Mouse (Mus musculus) liver, embryonic 13.5 days (tissue): ENCODE results near the gene Epn2. TPM values are rescaled to one million over a fixed set of nuclear protein-coding genes. Genes with fewer than 3 reads are reported as not detected.

Experiments used
- ATAC-seq: fragments of 200-750 bp; cut with Nextera tagmentation; 2 replicates; pipeline ENCODE4 v1.8.0; 2017; ENCODE audit warnings: low read depth, mild to moderate bottlenecking, moderate number of reproducible peaks, moderate library complexity
- DNase-seq: peaks from one replicate; pipeline ENCODE4 v3.0.0; 2022
- H3K27ac ChIP-seq: fragments of 300-500 bp; sonication (generic); 2 replicates; pipeline ENCODE4 v1.5.1; 2015; ENCODE audit warnings: moderate library complexity, mild to moderate bottlenecking, inconsistent platforms
- H3K27me3 ChIP-seq: fragments of 300-500 bp; sonication (generic); 2 replicates; pipeline ENCODE4 v1.6.1; 2015; ENCODE audit warnings: mild to moderate bottlenecking, inconsistent platforms
- H3K36me3 ChIP-seq: fragments of 300-500 bp; sonication (generic); 2 replicates; pipeline ENCODE4 v1.6.1; 2015; ENCODE audit warnings: mild to moderate bottlenecking, inconsistent platforms
- H3K4me1 ChIP-seq: fragments of 300-500 bp; sonication (generic); replicated peaks from 2 replicates; pipeline ENCODE4 v1.6.1; 2015; ENCODE audit warnings: inconsistent platforms
- H3K4me2 ChIP-seq: fragments of 300-500 bp; sonication (generic); 2 replicates; pipeline ENCODE4 v1.6.1; 2015; ENCODE audit warnings: inconsistent platforms, mild to moderate bottlenecking, moderate library complexity
- H3K4me3 ChIP-seq: fragments of 300-500 bp; sonication (generic); replicated peaks from 2 replicates; pipeline ENCODE4 v1.5.1; 2015; ENCODE audit warnings: mild to moderate bottlenecking, inconsistent platforms
- H3K9ac ChIP-seq: fragments of 300-500 bp; sonication (generic); 2 replicates; pipeline ENCODE4 v1.6.1; 2015; ENCODE audit warnings: mild to moderate bottlenecking, inconsistent platforms
- H3K9me3 ChIP-seq: fragments of 300-500 bp; sonication (generic); replicated peaks from 2 replicates; pipeline ENCODE4 v1.6.1; 2016; ENCODE audit warnings: inconsistent platforms
- WGBS: fragments of 180-500 bp; shearing (Covaris S2); methylation state at CpG from one replicate; pipeline ENCODE4 v1.1.7; 2015; ENCODE audit not compliant: insufficient replicate concordance; 5-methylcytosine and 5-hydroxymethylcytosine counted together
- polyA plus RNA-seq: library from polyadenylated mRNA; unstranded; fragments of >200 nt; fragmentation: Nextera tagmentation; extraction: Ambion mirVana; gene quantifications from 2 replicates; pipeline ENCODE4 v1.2.1, GENCODE M21; 2015

The Epn2 gene
- polyA plus RNA-seq, 1 experiment from 2014 or later, result 2.5 TPM

- peaks cover 7% of the 10 kb centered on the region; the same call in 1 of the 2 replicates for H3K4me1 ChIP-seq
- H3K4me2 ChIP-seq, result no peak overlapping the region
- H3K27me3 ChIP-seq, result peaks cover 22% of the 10 kb centered on the region
- H3K9me3 ChIP-seq, result no peaks in the 10 kb centered on the region
- WGBS, result 61% methylated on average over 2 of the region's 2 CpGs
- H3K36me3 ChIP-seq, result no peaks in the 10 kb centered on the region
- no peak overlapping the region for H3K9ac ChIP-seq
- DNase-seq, result no peak
- no peak for ATAC-seq
- H3K4me3 ChIP-seq, result no peak overlapping the region
- no peak overlapping the region for H3K27ac ChIP-seq
Measured at GRCm38 (mm10) chr11:61564566-61564965, 14.9 kb downstream of the Epn2 start.

DNA sequence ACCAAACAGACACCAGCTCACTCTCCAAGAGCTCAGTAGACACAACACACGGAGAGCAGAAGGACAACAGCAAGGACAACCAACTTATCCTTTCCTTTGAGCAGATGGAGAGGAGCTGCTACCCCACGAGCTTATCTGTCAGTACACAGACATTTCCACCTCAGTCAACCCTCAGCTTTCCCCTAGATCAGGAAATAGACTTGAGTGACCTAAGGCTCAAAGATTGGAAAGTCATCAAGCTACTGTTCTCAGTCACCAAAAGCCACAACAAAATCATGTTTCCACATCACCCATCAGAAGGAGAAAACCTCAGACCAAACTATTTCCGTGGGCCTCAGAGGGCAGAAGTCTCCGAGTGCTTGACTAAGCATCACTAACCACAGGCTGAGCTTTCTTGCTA, 15.5 kb downstream of the Epn2 start:
- DNase-seq (no peak), ATAC-seq (no peak)
- no peak overlapping the region for H3K27ac ChIP-seq
- no peak overlapping the region for H3K9ac ChIP-seq
- H3K4me2 ChIP-seq, result no peak overlapping the region
- no peaks in the 10 kb centered on the region for H3K36me3 ChIP-seq
- H3K27me3 ChIP-seq, result peaks cover 22% of the 10 kb centered on the region
- no peak overlapping the region for H3K4me3 ChIP-seq
- 12% methylated on average over 4 of the region's 4 CpGs for WGBS
- peaks cover 7% of the 10 kb centered on the region; the same call in 1 of the 2 replicates for H3K4me1 ChIP-seq
- H3K9me3 ChIP-seq, result no peaks in the 10 kb centered on the region

DNA sequence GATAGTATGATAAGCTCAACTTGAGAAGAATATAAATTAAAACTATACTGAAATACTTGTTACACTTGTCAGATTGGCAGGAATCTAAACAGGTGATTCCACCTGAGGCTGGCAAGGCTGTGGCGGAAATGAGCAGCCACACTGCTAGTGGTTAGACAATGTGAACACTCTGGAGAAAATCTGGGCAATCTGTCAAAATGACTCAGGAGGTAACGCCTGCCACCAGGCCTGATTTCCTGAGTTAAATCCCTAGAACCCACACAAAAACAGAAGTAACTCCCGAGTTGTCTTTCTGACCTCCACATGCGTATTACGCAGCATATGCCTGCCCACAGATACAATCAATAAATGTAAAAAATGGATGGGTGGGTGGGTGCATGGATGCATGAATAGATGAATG, 17.1 kb downstream of the Epn2 start:
- DNase-seq, result no peak
- H3K4me2 ChIP-seq, result no peak overlapping the region
- 21% methylated on average over 5 of the region's 5 CpGs for WGBS
- no peaks in the 10 kb centered on the region for H3K36me3 ChIP-seq
- ATAC-seq, result no peak
- H3K4me1 ChIP-seq, result peaks cover 7% of the 10 kb centered on the region; the same call in 1 of the 2 replicates
- H3K9me3 ChIP-seq, result no peaks in the 10 kb centered on the region
- no peak overlapping the region for H3K4me3 ChIP-seq
- peaks cover 22% of the 10 kb centered on the region for H3K27me3 ChIP-seq
- no peak overlapping the region for H3K27ac ChIP-seq
- H3K9ac ChIP-seq, result no peak overlapping the region

- ATAC-seq, result no peak
- 66% methylated on average over 5 of the region's 5 CpGs for WGBS
Measured at GRCm38 (mm10) chr11:61559572-61559971, 19.9 kb downstream of the Epn2 start.

DNA sequence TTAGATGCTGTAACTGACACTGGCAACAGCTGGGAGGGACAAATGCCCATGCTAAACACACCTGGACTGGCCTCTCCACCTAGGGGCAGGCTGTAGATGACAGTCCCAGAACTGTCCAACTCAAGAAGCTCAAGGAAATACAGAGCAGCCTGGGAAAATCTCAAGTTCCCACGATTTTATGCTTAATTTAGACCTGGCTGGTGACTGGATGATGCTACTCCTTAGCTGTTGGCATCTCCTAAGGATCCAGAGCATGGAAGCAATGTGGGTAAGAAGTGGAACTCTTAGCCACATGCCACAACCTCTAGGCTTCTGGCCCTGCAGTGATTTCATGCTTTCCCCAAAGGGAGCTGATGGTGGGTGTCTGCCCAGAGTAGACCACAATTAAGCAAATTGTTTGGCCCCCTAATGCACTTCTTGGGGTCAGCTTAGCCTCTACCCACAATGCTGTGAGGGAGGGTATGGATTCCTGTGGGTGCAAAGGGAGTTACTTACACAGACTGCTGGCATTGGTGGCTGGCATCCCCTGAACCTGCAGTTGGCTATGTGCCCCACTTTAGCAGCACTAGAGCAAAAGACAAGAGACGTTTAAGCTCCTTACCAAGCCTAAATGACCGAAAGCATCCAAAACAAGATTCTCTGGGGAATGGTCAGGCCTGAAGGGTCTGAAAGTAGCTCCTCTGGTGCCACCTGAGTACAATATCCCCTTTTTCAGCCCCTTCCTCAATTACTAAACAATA, 26.3 kb downstream of the Epn2 start:
- Histone ChIP-seq H3K9me3 (no peaks in the 10 kb centered on the region), H3K4me1 (no peaks in the 10 kb centered on the region), H3K36me3 (no peaks in the 10 kb centered on the region), H3K4me2 (no peak overlapping the region), H3K27ac (no peak overlapping the region), H3K9ac (no peak overlapping the region), H3K27me3 (peaks cover 18% of the 10 kb centered on the region), H3K4me3 (no peak overlapping the region)
- DNase-seq (no peak), ATAC-seq (no peak)
- WGBS, result 46% methylated on average over 3 of the region's 3 CpGs

More at GRCm38 (mm10) chr11:61559572-61559971, 19.9 kb downstream of the Epn2 start:
- DNase-seq, result no peak
- Histone ChIP-seq H3K4me2 (no peak overlapping the region), H3K9me3 (no peaks in the 10 kb centered on the region), H3K4me1 (peaks cover 7% of the 10 kb centered on the region; the same call in 1 of the 2 replicates), H3K27me3 (peaks cover 7% of the 10 kb centered on the region), H3K36me3 (no peaks in the 10 kb centered on the region), H3K4me3 (no peak overlapping the region), H3K27ac (no peak overlapping the region), H3K9ac (no peak overlapping the region)

GRCm38 (mm10) chr11:61550631-61551030, 28.9 kb downstream of the Epn2 start:
- H3K27ac ChIP-seq, result no peak overlapping the region
- DNase-seq, result no peak
- H3K9me3 ChIP-seq, result no peaks in the 10 kb centered on the region
- H3K4me3 ChIP-seq, result no peak overlapping the region
- H3K4me1 ChIP-seq, result no peaks in the 10 kb centered on the region
- H3K27me3 ChIP-seq, result peaks cover 18% of the 10 kb centered on the region
- H3K4me2 ChIP-seq, result no peak overlapping the region
- 0 out of 2 replicates have a peak, but pooled peaks cover 5% of the 10 kb centered on the region for H3K36me3 ChIP-seq
- no peak for ATAC-seq
- H3K9ac ChIP-seq, result no peak overlapping the region

- Histone ChIP-seq H3K9me3 (no peaks in the 10 kb centered on the region), H3K4me3 (no peak overlapping the region), H3K4me1 (no peaks in the 10 kb centered on the region), H3K36me3 (peaks cover 10% of the 10 kb centered on the region; the same call in 1 of the 2 replicates), H3K4me2 (no peak overlapping the region), H3K9ac (no peak overlapping the region), H3K27ac (no peak overlapping the region), H3K27me3 (peaks cover 10% of the 10 kb centered on the region; the same call in 1 of the 2 replicates)
- no peak for DNase-seq
- WGBS, result 59% methylated on average over 4 of the region's 4 CpGs
- ATAC-seq, result no peak
Measured at GRCm38 (mm10) chr11:61547710-61548109, 31.8 kb downstream of the Epn2 start.

- H3K36me3 ChIP-seq, result peaks cover 10% of the 10 kb centered on the region; the same call in 1 of the 2 replicates
- H3K27me3 ChIP-seq, result peaks cover 6% of the 10 kb centered on the region; the same call in 1 of the 2 replicates
- ATAC-seq (no peak), DNase-seq (no peak)
- no peak overlapping the region for H3K4me2 ChIP-seq
- H3K9me3 ChIP-seq, result no peaks in the 10 kb centered on the region
- H3K4me3 ChIP-seq, result no peak overlapping the region
- WGBS, result 74% methylated on average over 10 of the region's 10 CpGs
- no peaks in the 10 kb centered on the region for H3K4me1 ChIP-seq
- no peak overlapping the region for H3K9ac ChIP-seq
- no peak overlapping the region for H3K27ac ChIP-seq
Measured at GRCm38 (mm10) chr11:61546452-61546851, 33.0 kb downstream of the Epn2 start.

DNA sequence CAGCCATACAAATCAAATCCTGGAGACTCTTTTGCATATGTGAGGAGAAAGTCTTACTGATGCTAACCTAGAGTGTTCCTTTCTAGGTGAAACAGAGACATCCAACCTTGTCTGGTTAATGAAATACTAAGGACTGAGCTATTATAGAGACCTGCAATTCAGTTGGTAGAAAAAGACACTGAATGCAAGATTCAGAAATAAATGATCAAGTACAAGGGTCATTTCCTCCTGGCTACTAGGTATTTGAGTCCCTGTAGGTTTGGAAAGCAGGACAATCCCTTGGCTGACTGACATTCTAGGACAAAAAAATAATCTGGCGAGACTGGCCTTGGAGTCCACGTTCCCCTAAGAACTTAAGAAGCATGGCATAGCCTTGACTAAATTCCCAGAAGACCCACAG, 33.9 kb downstream of the Epn2 start:
- ATAC-seq (no peak), DNase-seq (no peak)
- Histone ChIP-seq H3K27me3 (peaks cover 3% of the 10 kb centered on the region; the same call in 1 of the 2 replicates), H3K4me1 (no peaks in the 10 kb centered on the region; the same call in 1 of the 2 replicates), H3K4me2 (no peak overlapping the region), H3K9me3 (no peaks in the 10 kb centered on the region), H3K9ac (no peak overlapping the region), H3K4me3 (no peak overlapping the region), H3K36me3 (peaks cover 10% of the 10 kb centered on the region; the same call in 1 of the 2 replicates), H3K27ac (no peak overlapping the region)
- WGBS, result 64% methylated on average over 2 of the region's 2 CpGs

- Histone ChIP-seq H3K9me3 (no peaks in the 10 kb centered on the region), H3K27ac (no peak overlapping the region), H3K27me3 (no peaks in the 10 kb centered on the region), H3K4me1 (no peaks in the 10 kb centered on the region; the same call in 1 of the 2 replicates), H3K4me2 (no peak overlapping the region), H3K9ac (no peak overlapping the region), H3K4me3 (no peak overlapping the region), H3K36me3 (peaks cover 10% of the 10 kb centered on the region; the same call in 1 of the 2 replicates)
- WGBS, result 66% methylated on average over 2 of the region's 2 CpGs
- no peak for DNase-seq
- ATAC-seq, result no peak
Measured at GRCm38 (mm10) chr11:61541106-61541505, 38.4 kb downstream of the Epn2 start.

DNA sequence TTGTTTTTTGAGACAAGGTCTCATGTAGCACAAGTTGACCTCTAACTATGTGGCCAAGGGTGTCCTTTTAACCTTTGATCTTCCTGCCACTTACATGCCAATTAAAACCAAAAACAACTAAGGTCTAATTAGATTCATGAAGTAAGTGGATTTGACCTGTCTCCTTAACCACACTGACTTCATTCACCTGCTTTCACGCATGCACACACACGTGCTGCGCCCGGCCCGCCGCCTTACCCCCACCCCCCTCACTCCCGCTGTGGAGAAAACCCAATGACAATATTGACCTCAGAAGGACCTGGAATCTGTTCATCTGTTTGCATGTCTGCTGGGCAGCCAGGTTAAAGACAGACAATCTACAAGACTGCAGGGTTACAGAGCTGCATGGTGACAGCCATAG, 38.8 kb downstream of the Epn2 start:
- ATAC-seq (no peak), DNase-seq (no peak)
- H3K27me3 ChIP-seq, result no peaks in the 10 kb centered on the region
- no peak overlapping the region for H3K4me2 ChIP-seq
- whole genome bisulfite sequencing, result 77% methylated on average over 7 of the region's 7 CpGs
- no peaks in the 10 kb centered on the region for H3K9me3 ChIP-seq
- H3K27ac ChIP-seq, result no peak overlapping the region
- no peak overlapping the region for H3K9ac ChIP-seq
- peaks cover 5% of the 10 kb centered on the region; the same call in 1 of the 2 replicates for H3K36me3 ChIP-seq
- no peaks in the 10 kb centered on the region; the same call in 1 of the 2 replicates for H3K4me1 ChIP-seq
- H3K4me3 ChIP-seq, result no peak overlapping the region

- Histone ChIP-seq H3K9ac (no peak overlapping the region), H3K4me1 (no peaks in the 10 kb centered on the region; the same call in 1 of the 2 replicates), H3K27ac (no peak overlapping the region), H3K4me2 (no peak overlapping the region), H3K4me3 (no peak overlapping the region), H3K27me3 (0 out of 2 replicates have a peak, but pooled peaks cover 2% of the 10 kb centered on the region), H3K36me3 (no peaks in the 10 kb centered on the region), H3K9me3 (no peaks in the 10 kb centered on the region)
- 74% methylated on average over 3 of the region's 3 CpGs for WGBS
- ATAC-seq, result no peak
- DNase-seq, result no peak
Measured at GRCm38 (mm10) chr11:61537362-61537761, 42.1 kb downstream of the Epn2 start.
